Mouse (Mus musculus) heart, embryonic 11.5 days (tissue): ENCODE measurements around the gene Nop14. TPM values are rescaled to one million over a fixed set of nuclear protein-coding genes. Genes with fewer than 3 reads are reported as not detected.

Experiments
- ATAC-seq: fragments of 200-750 bp; cut with Nextera tagmentation; replicated peaks from 2 replicates; pipeline ENCODE4 v1.8.0; 2017; ENCODE audit warnings: moderate library complexity; ENCODE audit not compliant: insufficient number of reproducible peaks, low FRiP score, low TSS enrichment
- H3K27ac ChIP-seq: fragments of 300-500 bp; sonication (generic); 2 replicates; pipeline ENCODE4 v1.5.1; 2014; ENCODE audit warnings: mild to moderate bottlenecking, low read depth, low read length
- H3K27me3 ChIP-seq: fragments of 300-500 bp; sonication (generic); 2 replicates; pipeline ENCODE4 v1.6.1; 2014; ENCODE audit warnings: mild to moderate bottlenecking, low read length, mixed read lengths; ENCODE audit not compliant: control insufficient read depth, insufficient read depth
- H3K36me3 ChIP-seq: fragments of 300-500 bp; sonication (generic); 2 replicates; pipeline ENCODE4 v1.6.1; 2014; ENCODE audit warnings: mild to moderate bottlenecking, low read length, moderate library complexity, mixed read lengths; ENCODE audit not compliant: control insufficient read depth, insufficient read depth
- H3K4me1 ChIP-seq: fragments of 300-500 bp; sonication (generic); 2 replicates; pipeline ENCODE4 v1.6.1; 2014; ENCODE audit warnings: low read length; ENCODE audit not compliant: control insufficient read depth, insufficient read depth
- H3K4me2 ChIP-seq: fragments of 300-500 bp; sonication (generic); 2 replicates; pipeline ENCODE4 v1.6.1; 2014; ENCODE audit warnings: mild to moderate bottlenecking, moderate library complexity
- H3K4me3 ChIP-seq: fragments of 300-500 bp; sonication (generic); 2 replicates; pipeline ENCODE4 v1.5.1; 2014; ENCODE audit warnings: low read depth, low read length
- H3K9ac ChIP-seq: fragments of 300-500 bp; sonication (generic); 2 replicates; pipeline ENCODE4 v1.6.1; 2014; ENCODE audit warnings: mild to moderate bottlenecking, low read depth, low read length, moderate library complexity
- H3K9me3 ChIP-seq: fragments of 300-500 bp; sonication (generic); replicated peaks from 2 replicates; pipeline ENCODE4 v1.6.1; 2016; ENCODE audit warnings: low read length; ENCODE audit not compliant: control insufficient read depth
- WGBS: fragments of 180-500 bp; shearing (Covaris S2); extraction: QIAGEN DNeasy Blood & Tissue Kit; methylation state at CpG from one replicate; pipeline ENCODE4 v1.1.7; 2014; ENCODE audit not compliant: insufficient replicate concordance; 5-methylcytosine and 5-hydroxymethylcytosine counted together
- polyA plus RNA-seq: library from polyadenylated mRNA; unstranded; fragments of >200 nt; fragmentation: Nextera tagmentation; extraction: Ambion mirVana; gene quantifications from 2 replicates; pipeline ENCODE4 v1.2.1, GENCODE M21; 2014

Gene Nop14
- polyA plus RNA-seq, 1 experiment from 2014 or later, result 23.8 TPM

- Histone ChIP-seq H3K4me2 (peak within 1 kb of the TSS; percentile 97), H3K4me1 (peaks cover 6% of the 10 kb centered on the region), H3K9me3 (no peaks in the 10 kb centered on the region), H3K9ac (peak within 1 kb of the TSS; percentile 87), H3K27ac (peak within 1 kb of the TSS; percentile 87), H3K4me3 (peak within 1 kb of the TSS; percentile 70), H3K27me3 (no peaks in the 10 kb centered on the region), H3K36me3 (peaks cover 21% of the 10 kb centered on the region)
- WGBS, result under 1% methylated on average over 48 of the region's 48 CpGs
- peak; percentile 78 for ATAC-seq
Measured at GRCm38 (mm10) chr5:34636481-34637287, 23.3 kb downstream of the Nop14 start, which contains the start of gene Mfsd10. Gene Mfsd10, minus strand, starts transcription at chr5:34637212.

GRCm38 (mm10) chr5:34635665-34636192 lies 24.2 kb downstream of the Nop14 start:
- Histone ChIP-seq H3K9ac (peak overlapping the region; percentile 87; the same call in 1 of the 2 replicates), H3K4me2 (peak overlapping the region; percentile 97), H3K27ac (peak overlapping the region; percentile 87; the same call in 1 of the 2 replicates), H3K4me3 (peak overlapping the region; percentile 70), H3K27me3 (no peaks in the 10 kb centered on the region), H3K36me3 (peaks cover 21% of the 10 kb centered on the region), H3K4me1 (peaks cover 6% of the 10 kb centered on the region), H3K9me3 (no peaks in the 10 kb centered on the region)
- 58% methylated on average over 10 of the region's 10 CpGs for WGBS
- ATAC-seq, result no peak

GRCm38 (mm10) chr5:34634746-34635400 lies 25.1 kb downstream of the Nop14 start:
- H3K9ac ChIP-seq, result no peak overlapping the region
- WGBS, result 87% methylated on average over 13 of the region's 13 CpGs
- no peak overlapping the region for H3K27ac ChIP-seq
- peaks cover 28% of the 10 kb centered on the region for H3K36me3 ChIP-seq
- H3K4me3 ChIP-seq, result no peak overlapping the region
- no peaks in the 10 kb centered on the region for H3K9me3 ChIP-seq
- H3K4me1 ChIP-seq, result peaks cover 6% of the 10 kb centered on the region
- H3K27me3 ChIP-seq, result no peaks in the 10 kb centered on the region
- H3K4me2 ChIP-seq, result no peak overlapping the region
- no peak for ATAC-seq

GRCm38 (mm10) chr5:34633641-34634040 lies 26.3 kb downstream of the Nop14 start:
- Histone ChIP-seq H3K27ac (no peak overlapping the region), H3K9me3 (no peaks in the 10 kb centered on the region), H3K4me3 (no peak overlapping the region), H3K27me3 (no peaks in the 10 kb centered on the region), H3K4me1 (peaks cover 6% of the 10 kb centered on the region), H3K4me2 (no peak overlapping the region), H3K36me3 (peaks cover 34% of the 10 kb centered on the region), H3K9ac (no peak overlapping the region)
- ATAC-seq, result no peak
- WGBS, result 76% methylated on average over 4 of the region's 4 CpGs

GRCm38 (mm10) chr5:34632996-34633395 lies 27.0 kb downstream of the Nop14 start:
- Histone ChIP-seq H3K4me3 (no peak overlapping the region), H3K27me3 (no peaks in the 10 kb centered on the region), H3K36me3 (peaks cover 39% of the 10 kb centered on the region), H3K9me3 (no peaks in the 10 kb centered on the region), H3K9ac (no peak overlapping the region), H3K4me2 (no peak overlapping the region), H3K4me1 (peaks cover 6% of the 10 kb centered on the region), H3K27ac (no peak overlapping the region)
- ATAC-seq, result no peak
- 87% methylated on average over 2 of the region's 2 CpGs for WGBS

- Histone ChIP-seq H3K9ac (no peak overlapping the region), H3K9me3 (no peaks in the 10 kb centered on the region), H3K4me1 (no peaks in the 10 kb centered on the region), H3K27ac (no peak overlapping the region), H3K27me3 (no peaks in the 10 kb centered on the region), H3K4me3 (no peak overlapping the region), H3K36me3 (peaks cover 38% of the 10 kb centered on the region), H3K4me2 (no peak overlapping the region)
- WGBS, result 88% methylated on average over 4 of the region's 4 CpGs
- ATAC-seq, result no peak
Measured at GRCm38 (mm10) chr5:34609966-34610365, 50.0 kb downstream of the Nop14 start.

GRCm38 (mm10) chr5:34608226-34608625 lies 51.7 kb downstream of the Nop14 start:
- no peak for ATAC-seq
- H3K4me1 ChIP-seq, result no peaks in the 10 kb centered on the region
- no peak overlapping the region for H3K27ac ChIP-seq
- no peak overlapping the region for H3K9ac ChIP-seq
- WGBS, result 66% methylated on average over 3 of the region's 3 CpGs
- H3K9me3 ChIP-seq, result no peaks in the 10 kb centered on the region
- H3K36me3 ChIP-seq, result peaks cover 25% of the 10 kb centered on the region
- no peak overlapping the region for H3K4me2 ChIP-seq
- H3K27me3 ChIP-seq, result no peaks in the 10 kb centered on the region
- no peak overlapping the region for H3K4me3 ChIP-seq

- Histone ChIP-seq H3K36me3 (peaks cover 21% of the 10 kb centered on the region), H3K4me3 (no peak overlapping the region), H3K9me3 (no peaks in the 10 kb centered on the region), H3K4me1 (no peaks in the 10 kb centered on the region), H3K4me2 (no peak overlapping the region), H3K27ac (no peak overlapping the region), H3K27me3 (no peaks in the 10 kb centered on the region), H3K9ac (no peak overlapping the region)
- ATAC-seq, result no peak
- WGBS, result 82% methylated on average over 8 of the region's 8 CpGs
Measured at GRCm38 (mm10) chr5:34607100-34607880, 52.7 kb downstream of the Nop14 start.
